Comparison of ENCODE assay signal across 8 mouse cellular contexts in the genomic region with DNA sequence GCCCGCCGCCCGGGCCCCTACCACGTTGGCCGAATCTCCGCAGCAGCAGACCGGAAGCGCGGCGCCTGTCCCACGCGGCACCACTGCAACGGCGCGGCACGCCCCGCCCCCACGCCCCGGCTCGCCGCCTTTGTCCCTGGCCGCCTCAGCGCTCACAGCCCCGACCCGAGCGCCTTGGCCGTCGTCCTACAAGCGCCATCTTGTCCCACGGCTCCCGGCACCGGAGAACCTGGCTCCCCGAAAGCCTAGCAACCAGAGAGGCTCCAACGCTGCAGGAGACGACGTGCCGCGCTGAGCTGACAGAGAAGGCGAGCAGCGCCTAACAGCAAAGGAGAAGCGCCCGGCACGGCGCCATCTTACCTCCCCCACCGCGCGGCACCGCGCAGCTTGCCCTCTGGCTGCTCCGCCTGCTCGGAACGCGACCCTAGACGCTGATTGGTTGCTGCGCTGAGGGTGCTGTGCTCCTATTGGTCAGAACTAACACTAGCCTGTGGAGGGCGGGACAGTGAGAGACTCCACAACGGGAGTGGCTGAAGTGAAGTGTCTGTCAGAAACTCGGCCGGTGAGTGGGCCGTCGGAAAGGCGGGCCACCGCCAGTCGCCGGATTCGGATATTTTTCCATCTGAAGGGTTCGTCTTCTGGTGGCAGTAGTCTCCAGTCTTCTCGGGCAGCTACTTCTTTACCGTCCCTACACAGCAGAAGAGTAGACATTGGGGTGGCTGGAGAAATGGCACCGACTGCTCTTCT. TPM values are rescaled to one million over a fixed set of nuclear protein-coding genes. Genes with fewer than 3 reads are reported as not detected.
A peak's percentile ranks its signal among the peaks of the same experiment; 100 is the strongest.
DNase-seq lines count a peak whose midpoint lies in the region; ATAC-seq and TF ChIP-seq lines count a peak whose summit lies in the region.

Gene Kansl2 (minus strand): TSS at position 384 of the 747 bp plus-strand sequence.

- peak within 1 kb of the TSS; percentile 95 for H3K4me3 ChIP-seq in bone marrow macrophage, adult 2 months (ENCODE audit: insufficient read depth, low read length)
- H3K4me3 ChIP-seq in embryonic fibroblast, embryonic 13.5 days (ENCODE audit: insufficient read depth, low read length), result peak within 1 kb of the TSS; percentile 75
- peak within 1 kb of the TSS; percentile 87 for H3K4me3 ChIP-seq in kidney, embryonic 14.5 days (ENCODE audit: low read length)
- peak within 1 kb of the TSS; percentile 92 for H3K4me3 ChIP-seq in limb, embryonic 15.5 days

- peak within 1 kb of the TSS; percentile 94 for H3K9ac ChIP-seq in kidney, embryonic 14.5 days (ENCODE audit: low read depth, low read length)
- peak within 1 kb of the TSS; percentile 81 for H3K9ac ChIP-seq in limb, embryonic 15.5 days

- peak within 1 kb of the TSS; percentile 96 for H3K27ac ChIP-seq in bone marrow macrophage, adult 2 months (ENCODE audit: insufficient read depth, low read depth, low read length)
- H3K27ac ChIP-seq in embryonic fibroblast, embryonic 13.5 days (ENCODE audit: insufficient read depth, low read length), result peak within 1 kb of the TSS; percentile 96
- peak within 1 kb of the TSS; percentile 98 for H3K27ac ChIP-seq in kidney, embryonic 14.5 days (ENCODE audit: low read depth, low read length)
- peak within 1 kb of the TSS; percentile 100 for H3K27ac ChIP-seq in limb, embryonic 15.5 days

- DNase-seq in A20 (ENCODE audit: low read depth, low spot score), result peak; percentile 99
- peak; percentile 98 to 99 for DNase-seq in heart, adult 9 months (ENCODE audit: low spot score in 2 of 2)
- peak; percentile 94 to 96 for DNase-seq in monocyte, adult 2 months (ENCODE audit: low read depth in 1 of 2, low spot score in 2 of 2)
- DNase-seq in spleen, postnatal 36 days (ENCODE audit: low spot score in 2 of 2), result peak; percentile 98 to 99

- no peaks in the 10 kb centered on the region for H3K27me3 ChIP-seq in kidney, embryonic 14.5 days (ENCODE audit: control insufficient read depth, insufficient read depth, low read length)
- no peaks in the 10 kb centered on the region for H3K27me3 ChIP-seq in limb, embryonic 15.5 days

- no peak for TF ChIP-seq CTCF in bone marrow macrophage, adult 2 months (IDR thresholded peaks at IDR 0.05; ENCODE audit: low read depth, low read length)
- TF ChIP-seq CTCF in embryonic fibroblast, embryonic 13.5 days (IDR thresholded peaks at IDR 0.05; ENCODE audit: borderline replicate concordance, insufficient read depth, low read length), result no peak

- H3K9me3 ChIP-seq in kidney, embryonic 14.5 days (ENCODE audit: control insufficient read depth, low read length), result no peaks in the 10 kb centered on the region
- no peaks in the 10 kb centered on the region for H3K9me3 ChIP-seq in limb, embryonic 15.5 days

- H3K36me3 ChIP-seq in kidney, embryonic 14.5 days (ENCODE audit: control insufficient read depth, insufficient read depth, low read length), result peaks cover 33% of the 10 kb centered on the region
- peaks cover 30% of the 10 kb centered on the region for H3K36me3 ChIP-seq in limb, embryonic 15.5 days

- TF ChIP-seq POLR2A in bone marrow macrophage, adult 2 months (IDR thresholded peaks at IDR 0.05; ENCODE audit: borderline replicate concordance, low read depth, low read length), result peak; percentile 92
- TF ChIP-seq POLR2A in embryonic fibroblast, embryonic 13.5 days (IDR thresholded peaks at IDR 0.05; ENCODE audit: low read depth, low read length), result peak; percentile 91

- WGBS in kidney, embryonic 14.5 days, result under 1% methylated on average over 69 of the region's 70 CpGs
- under 1% methylated on average over 70 of the region's 70 CpGs for WGBS in limb, embryonic 15.5 days

- H3K4me1 ChIP-seq in bone marrow macrophage, adult 2 months (ENCODE audit: control insufficient read depth, insufficient read depth, low read length), result peaks cover 11% of the 10 kb centered on the region
- H3K4me1 ChIP-seq in embryonic fibroblast, embryonic 13.5 days (ENCODE audit: control insufficient read depth, insufficient read depth, low read length), result 0 out of 2 replicates have a peak, but pooled peaks cover 4% of the 10 kb centered on the region
- H3K4me1 ChIP-seq in kidney, embryonic 14.5 days (ENCODE audit: control insufficient read depth, insufficient read depth, low read length), result peaks cover 8% of the 10 kb centered on the region; the same call in 1 of the 2 replicates
- H3K4me1 ChIP-seq in limb, embryonic 15.5 days, result peaks cover 10% of the 10 kb centered on the region

- peak within 1 kb of the TSS; percentile 87 for H3K4me2 ChIP-seq in kidney, embryonic 14.5 days (replicated peaks; ENCODE audit: low read depth, low read length)
- peak within 1 kb of the TSS; percentile 68 for H3K4me2 ChIP-seq in limb, embryonic 15.5 days

- ATAC-seq in kidney, embryonic 14.5 days (ENCODE audit: low FRiP score, low TSS enrichment), result peak; percentile 100
- ATAC-seq in limb, embryonic 15.5 days (ENCODE audit: insufficient number of reproducible peaks, low FRiP score, low TSS enrichment, low read depth), result peak; percentile 100

RNA-seq across cellular contexts. Expression of gene Kansl2, which starts in this region (rescaled TPM):
- polyA plus RNA-seq in bone marrow macrophage, adult 2 months (2012; ENCODE audit: insufficient read depth, insufficient read length, missing spikeins), result 56.6 and 62.4 TPM in 2 replicates
- 91.2 and 117 TPM in 2 replicates for polyA plus RNA-seq in embryonic fibroblast, embryonic 13.5 days (2011; ENCODE audit: insufficient read length, low read depth, missing spikeins)
- 107 and 123 TPM in 2 replicates for polyA plus RNA-seq in kidney, embryonic 14.5 days (2014; fragmentation: Nextera tagmentation; extraction: Ambion mirVana)
- polyA plus RNA-seq in limb, embryonic 15.5 days (2015; fragmentation: Nextera tagmentation; extraction: Ambion mirVana), result 90.5 and 101 TPM in 2 replicates

Comparison
In these comparisons a context has a peak if more than half of its experiments do, and no peak if none do; other contexts are left out.
1. Peak in every context shown above with its lines: DNase-seq, ATAC-seq, H3K4me3 ChIP-seq and H3K27ac ChIP-seq.